Mouse (Mus musculus): Measurements from ENCODE around the gene Tkfc. TPM values are rescaled to one million over a fixed set of nuclear protein-coding genes. Genes with fewer than 3 reads are reported as not detected.

Tkfc gene
- polyA plus RNA-seq, 1 experiment from 2014 or later, result 17.3 TPM

- Histone ChIP-seq H3K27ac (peak within 1 kb of the TSS; percentile 92), H3K36me3 (peaks cover 15% of the 10 kb centered on the region), H3K4me1 (peaks cover 17% of the 10 kb centered on the region; the same call in 1 of the 2 replicates), H3K9me3 (no peaks in the 10 kb centered on the region), H3K27me3 (ENCODE audit: insufficient read depth, poor library complexity, severe bottlenecking) (no peaks in the 10 kb centered on the region), H3K4me3 (peak within 1 kb of the TSS; percentile 78)
- DNase-seq (ENCODE audit: low spot score), result peak; percentile 93
- WGBS, result 2% methylated on average over 43 of the region's 43 CpGs
Observed at GRCm38 (mm10) chr19:10555624-10556510, 49.6 kb downstream of the Tkfc start, which contains the start of gene Tmem216. Gene Tmem216, minus strand, starts transcription at chr19:10556238.

- H3K4me1 ChIP-seq, result no peaks in the 10 kb centered on the region
- no peaks in the 10 kb centered on the region for H3K27me3 ChIP-seq (ENCODE audit: insufficient read depth, poor library complexity, severe bottlenecking)
- H3K36me3 ChIP-seq, result peaks cover 95% of the 10 kb centered on the region
- no peaks in the 10 kb centered on the region for H3K9me3 ChIP-seq
- DNase-seq (ENCODE audit: low spot score), result no peak
- WGBS, result 78% methylated on average over 5 of the region's 5 CpGs
- H3K4me3 ChIP-seq, result no peak overlapping the region
- H3K27ac ChIP-seq, result no peak overlapping the region
Observed at GRCm38 (mm10) chr19:10539454-10539853, 66.0 kb downstream of the Tkfc start.

Other genes with a start within 250 kb of the Tkfc start
- gene Syt7, start 216.6 kb downstream of the Tkfc start, polyA plus RNA-seq (2016; fragmentation: Nextera tagmentation; extraction: Ambion mirVana), result 0.16 and 0.35 TPM in 2 replicates
- 0.06 and 0.18 TPM in 2 replicates for gene Lrrc10b, start 148.2 kb downstream of the Tkfc start, polyA plus RNA-seq (2016; fragmentation: Nextera tagmentation; extraction: Ambion mirVana)
- not detected in 2 replicates for gene Ppp1r32, start 122.7 kb downstream of the Tkfc start, polyA plus RNA-seq (2016; fragmentation: Nextera tagmentation; extraction: Ambion mirVana)
- 38.4 and 40.5 TPM in 2 replicates for gene Cpsf7, start 80.4 kb downstream of the Tkfc start, polyA plus RNA-seq (2016; fragmentation: Nextera tagmentation; extraction: Ambion mirVana)
- gene Sdhaf2, start 79.5 kb downstream of the Tkfc start, polyA plus RNA-seq (2016; fragmentation: Nextera tagmentation; extraction: Ambion mirVana), result 58.6 and 64.6 TPM in 2 replicates
- gene Tmem216, start 49.4 kb downstream of the Tkfc start, polyA plus RNA-seq (2016; fragmentation: Nextera tagmentation; extraction: Ambion mirVana), result 22.7 and 29.8 TPM in 2 replicates
- gene Cyb561a3, start 28.5 kb downstream of the Tkfc start, polyA plus RNA-seq (2016; fragmentation: Nextera tagmentation; extraction: Ambion mirVana), result 13.0 and 13.7 TPM in 2 replicates
- 28.1 and 39.9 TPM in 2 replicates for gene Tmem138, start 28.3 kb downstream of the Tkfc start, polyA plus RNA-seq (2016; fragmentation: Nextera tagmentation; extraction: Ambion mirVana)
- 410 and 426 TPM in 2 replicates for gene Ddb1, start 327 bp downstream of the Tkfc start, polyA plus RNA-seq (2016; fragmentation: Nextera tagmentation; extraction: Ambion mirVana)
- gene Vwce, start 28.6 kb upstream of the Tkfc start, polyA plus RNA-seq (2016; fragmentation: Nextera tagmentation; extraction: Ambion mirVana), result 0.81 and 3.0 TPM in 2 replicates
- gene Pga5, start 72.4 kb upstream of the Tkfc start, polyA plus RNA-seq (2016; fragmentation: Nextera tagmentation; extraction: Ambion mirVana), result not detected in 2 replicates
- gene Vps37c, start 83.1 kb upstream of the Tkfc start, polyA plus RNA-seq (2016; fragmentation: Nextera tagmentation; extraction: Ambion mirVana), result 26.5 and 26.7 TPM in 2 replicates
- 0.18 and 0.28 TPM in 2 replicates for gene Cd5, start 133.3 kb upstream of the Tkfc start, polyA plus RNA-seq (2016; fragmentation: Nextera tagmentation; extraction: Ambion mirVana)
- gene Cd6, start 224.4 kb upstream of the Tkfc start, polyA plus RNA-seq (2016; fragmentation: Nextera tagmentation; extraction: Ambion mirVana), result 0.06 TPM in 1 of 2 replicates, not detected in the other
- gene Slc15a3, start 234.1 kb upstream of the Tkfc start, polyA plus RNA-seq (2016; fragmentation: Nextera tagmentation; extraction: Ambion mirVana), result 0.16 and 0.22 TPM in 2 replicates